Mouse (Mus musculus): ENCODE data around the gene Ndufs8.
"Not testable (repeated sequence)": the region's sequence is repeated elsewhere in the genome, so short reads cannot be mapped to it uniquely, and the experiment has no call there.

Gene Ndufs8

DNA sequence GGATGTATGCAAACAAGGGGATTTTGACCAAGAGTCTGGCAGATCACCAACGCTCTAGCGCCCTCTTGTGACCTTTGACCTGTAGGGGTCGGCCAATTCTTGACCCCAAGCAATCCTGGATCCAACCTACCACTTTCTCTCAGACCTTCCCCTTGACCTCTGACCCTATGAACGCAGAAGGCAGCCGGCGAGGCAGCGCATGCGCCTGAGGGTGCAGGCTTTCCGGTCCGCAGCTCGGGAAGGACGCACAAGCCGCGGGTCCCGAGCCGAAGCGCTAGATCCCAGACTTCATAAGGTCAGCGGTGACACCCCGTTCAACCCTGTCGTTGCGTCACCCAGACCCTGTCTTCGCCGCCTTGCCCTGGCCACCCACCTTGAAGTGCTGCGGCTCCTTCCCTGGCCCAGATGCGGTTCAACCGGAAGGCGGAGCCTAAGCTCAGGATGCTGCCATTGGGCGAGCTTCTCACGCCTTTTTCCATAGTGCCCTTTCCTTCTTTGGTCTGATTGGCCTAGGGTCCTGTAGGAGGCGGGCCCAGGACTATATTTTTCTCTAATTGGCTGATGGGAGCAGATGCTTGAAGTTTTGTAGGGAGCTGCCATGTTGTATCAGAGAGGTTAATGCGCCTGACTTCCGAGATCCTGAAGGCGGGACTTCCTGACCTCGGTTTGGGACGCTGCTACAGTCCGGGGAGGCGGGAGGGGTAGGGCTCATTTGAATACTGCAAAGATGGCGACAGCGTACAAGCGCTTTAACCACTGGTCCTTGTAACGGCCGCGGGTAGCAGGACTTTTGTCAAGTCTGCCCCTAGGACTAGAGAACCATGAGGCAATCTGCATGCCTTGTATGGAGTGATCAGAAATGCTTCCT, at the start of gene Ndufs8:
Ndufs8 (minus strand) TSS at position 438 of the 868 bp plus-strand sequence.
- peak; percentile 96 for DNase-seq (ENCODE audit: low spot score)

DNA sequence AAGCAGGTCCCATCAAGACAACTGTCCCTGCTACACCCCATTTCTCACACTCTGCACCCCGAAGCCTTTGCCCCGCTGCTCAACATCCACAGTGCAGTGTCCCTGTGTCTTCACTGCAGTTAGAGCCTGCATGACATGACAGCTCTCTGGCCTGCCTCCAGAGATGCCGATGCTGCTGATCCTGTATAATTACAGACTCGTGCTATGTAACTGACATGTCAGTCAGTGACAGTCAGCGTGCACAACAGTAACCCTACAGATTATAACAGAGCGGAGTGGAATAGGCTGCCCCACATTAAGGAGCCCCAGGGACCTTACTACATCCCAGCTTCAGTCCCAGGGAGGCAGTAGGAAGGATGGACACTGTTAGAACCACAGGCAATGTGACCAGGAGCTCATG, 49.2 kb upstream of the Ndufs8 start:
- not testable (repeated sequence) for DNase-seq (ENCODE audit: low spot score)

DNA sequence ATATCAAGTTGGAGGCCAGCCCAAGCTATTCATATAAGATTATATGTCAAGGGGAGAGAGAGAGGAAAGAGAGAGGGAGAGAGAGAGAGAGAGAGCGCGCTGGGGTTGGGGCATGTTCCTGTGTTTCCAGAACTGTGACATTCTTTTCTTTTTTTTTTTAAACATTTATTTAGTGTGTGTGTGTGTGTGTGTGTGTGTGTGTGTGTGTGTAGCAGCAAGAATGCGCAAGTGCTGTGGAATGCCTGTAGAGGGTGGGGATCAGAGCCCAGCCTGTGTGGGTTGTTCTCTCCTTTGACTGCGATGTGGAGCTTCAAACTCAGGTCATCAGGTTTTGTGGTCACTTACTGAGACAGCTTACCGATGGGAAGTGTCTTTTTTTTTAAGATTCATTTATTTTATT, 47.6 kb upstream of the Ndufs8 start:
- no peak for DNase-seq (ENCODE audit: low spot score)

DNA sequence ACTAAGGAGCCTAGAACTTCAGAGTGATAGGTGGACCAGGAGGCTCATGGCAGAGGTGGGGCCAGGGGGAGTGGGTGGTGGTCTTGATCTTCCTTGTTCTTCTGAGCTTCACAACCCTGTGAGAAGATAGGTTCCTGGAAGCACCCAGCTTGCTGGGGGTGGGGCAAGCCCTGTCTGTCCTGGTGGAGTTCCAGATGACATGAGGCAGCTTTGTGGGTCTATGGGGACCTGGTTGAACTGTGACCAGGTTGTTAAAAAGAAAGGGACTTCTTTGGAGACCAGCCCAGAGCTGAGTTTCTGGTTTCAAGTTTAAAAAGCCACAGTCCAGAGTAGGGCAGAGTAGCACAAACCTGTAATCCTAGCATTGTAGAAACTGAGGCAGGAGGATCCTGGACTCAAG, 46.5 kb upstream of the Ndufs8 start:
- no peak for DNase-seq (ENCODE audit: low spot score)

DNA sequence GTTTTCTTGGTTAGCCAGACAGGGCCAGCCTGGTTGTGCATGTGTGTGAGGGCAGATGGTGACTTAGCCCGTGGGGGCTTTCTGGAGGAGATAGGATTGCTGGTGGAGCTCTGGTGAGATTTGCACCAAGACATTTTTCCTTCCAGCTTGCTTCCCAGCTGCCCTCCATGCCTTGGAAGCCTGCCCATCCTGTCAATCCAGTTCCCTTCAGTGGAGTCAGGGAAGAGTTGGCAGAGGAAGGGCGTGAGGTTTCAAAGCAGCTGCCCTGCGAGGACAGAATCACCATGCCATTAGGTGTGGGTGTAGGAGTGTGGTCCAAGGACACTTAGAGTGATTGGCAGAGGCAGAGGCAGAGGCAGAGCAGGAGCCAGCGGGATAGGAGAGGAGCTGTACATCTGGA, 45.9 kb upstream of the Ndufs8 start, which contains the start of gene Aldh3b3:
Aldh3b3 (plus strand) TSS at position 176 of the 400 bp plus-strand sequence.
- no peak for DNase-seq (ENCODE audit: low spot score)

DNA sequence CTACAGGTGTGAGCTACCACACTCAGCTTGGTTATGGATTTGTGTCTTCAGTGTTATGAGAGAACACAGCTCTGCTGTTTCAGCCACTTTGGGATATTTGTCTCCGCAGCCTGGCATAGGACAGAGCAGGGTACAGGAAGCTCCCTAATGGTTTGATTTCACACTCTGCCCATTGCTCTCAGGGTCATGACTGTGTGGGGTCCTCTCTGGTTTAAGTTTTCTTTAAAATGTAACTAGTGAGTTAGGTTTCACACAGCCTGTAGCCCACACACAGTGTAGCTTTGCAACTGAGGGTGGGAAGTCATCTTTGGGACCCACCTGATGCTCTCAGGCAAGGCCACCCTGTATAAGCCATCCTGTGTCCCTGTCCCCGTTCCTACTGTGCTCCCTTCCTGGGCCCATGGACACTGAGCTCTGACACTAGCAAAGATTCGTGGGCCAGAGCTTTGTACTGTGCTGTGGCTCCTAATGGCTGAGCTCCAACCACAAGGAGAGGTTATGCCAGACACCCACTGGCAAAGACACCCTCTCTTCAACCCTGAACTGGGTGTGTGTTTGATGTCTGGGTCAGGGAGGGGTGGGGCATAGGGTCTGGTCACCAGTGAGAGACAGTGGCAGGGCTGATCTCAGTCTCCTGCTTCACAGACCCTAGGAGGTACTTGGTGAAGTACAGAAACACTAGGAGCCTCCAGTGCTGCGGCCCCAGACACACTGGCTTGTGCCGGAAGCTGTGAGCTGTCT, 44.9 kb upstream of the Ndufs8 start:
- not testable (repeated sequence) for DNase-seq (ENCODE audit: low spot score)

DNA sequence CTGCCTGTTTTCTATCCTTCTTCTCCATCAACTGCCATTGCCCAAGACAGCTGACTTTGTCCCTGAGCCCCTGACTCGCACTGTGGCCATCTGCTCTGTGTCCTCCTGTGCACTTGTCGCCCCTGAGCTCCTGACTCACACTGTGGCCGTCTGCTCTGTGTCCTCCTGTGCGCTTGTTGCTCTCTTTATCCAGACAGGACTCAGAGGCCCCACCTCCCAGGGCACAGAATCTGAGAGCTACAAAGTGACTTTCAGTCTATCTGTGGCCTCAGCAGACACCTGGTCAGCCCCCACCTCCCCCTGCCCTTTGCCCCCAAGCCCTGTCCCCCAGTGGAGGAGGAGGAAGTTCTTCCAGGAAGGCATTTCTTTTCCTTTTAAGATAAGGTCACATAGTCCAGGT, 43.2 kb upstream of the Ndufs8 start:
- no peak for DNase-seq (ENCODE audit: low spot score)

DNA sequence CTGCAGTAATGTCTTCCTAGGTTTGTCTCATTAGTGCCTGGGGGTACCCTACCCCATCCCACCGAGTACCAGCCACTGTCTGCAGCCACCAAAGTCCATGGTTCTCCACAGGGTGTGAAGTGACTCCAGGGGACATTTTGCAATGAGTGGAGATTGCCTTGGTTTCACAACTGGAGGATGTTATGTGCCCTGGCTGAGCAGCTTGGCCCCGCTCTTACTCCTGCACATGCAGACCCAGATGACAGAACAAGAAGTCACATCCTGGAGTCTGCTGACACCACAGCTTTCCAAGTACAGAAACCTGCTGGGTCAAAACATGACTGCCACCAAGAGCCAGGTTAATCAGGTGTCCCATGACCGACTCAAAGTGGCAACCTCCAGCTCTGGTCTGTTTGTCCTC, 42.5 kb upstream of the Ndufs8 start:
- no peak for DNase-seq (ENCODE audit: low spot score)

DNA sequence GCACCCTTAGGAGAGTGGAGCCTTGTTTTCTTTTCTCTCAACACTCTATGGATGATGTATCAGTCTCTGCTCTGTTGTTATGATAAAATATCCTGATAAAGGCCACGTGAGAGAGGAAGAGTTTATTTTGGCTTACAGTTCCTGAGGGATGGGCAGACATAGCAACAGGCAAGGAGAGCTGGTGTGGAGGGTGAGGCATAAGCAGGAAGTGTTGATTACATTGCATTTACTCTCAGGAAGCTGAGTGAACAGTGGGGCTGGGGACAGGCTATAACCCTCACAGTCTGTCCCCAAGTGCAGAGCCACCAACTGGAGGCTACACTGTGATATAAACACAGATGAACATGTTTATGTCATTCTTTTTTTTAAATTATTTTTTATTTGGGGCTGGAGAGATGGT, 39.5 kb upstream of the Ndufs8 start:
- no peak for DNase-seq (ENCODE audit: low spot score)

DNA sequence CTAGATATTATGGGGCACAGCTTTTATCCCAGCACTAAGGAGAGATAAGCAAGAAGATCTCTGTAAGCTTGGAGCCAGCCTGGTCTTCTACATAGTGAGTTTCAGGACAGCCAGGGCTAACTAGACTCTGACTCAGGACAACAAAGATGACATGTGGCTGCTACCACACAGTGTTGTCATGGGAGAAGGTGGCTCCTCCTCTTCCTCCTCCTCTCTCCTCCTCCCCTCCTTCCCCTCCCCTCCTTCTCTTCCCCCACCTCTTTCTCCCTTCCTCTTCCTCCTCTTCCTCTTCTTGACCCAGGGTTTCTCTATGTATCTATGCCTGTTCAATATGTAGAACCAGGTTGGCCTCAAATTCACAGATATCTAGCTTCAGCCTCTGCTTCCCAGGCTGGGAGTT, 38.9 kb upstream of the Ndufs8 start:
- DNase-seq (ENCODE audit: low spot score) = no peak

DNA sequence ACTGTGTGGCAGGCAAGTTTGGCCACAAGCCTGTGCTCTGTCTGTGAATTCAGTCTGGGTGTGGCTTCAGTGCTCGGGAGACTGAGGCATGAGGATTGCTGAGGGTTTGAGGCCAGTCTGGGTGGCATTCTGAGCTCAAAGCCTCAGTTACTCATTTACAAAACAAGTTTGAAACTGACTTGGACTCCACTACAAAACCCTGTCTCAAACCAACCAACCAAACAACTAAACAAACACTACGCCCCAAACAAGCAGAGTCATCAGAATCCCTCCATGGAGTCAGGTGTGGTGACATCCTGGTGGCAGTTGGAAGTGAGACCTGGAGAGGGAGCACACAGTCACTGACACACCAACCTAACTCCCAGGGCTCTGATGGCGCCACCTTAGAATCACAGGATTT, 37.8 kb upstream of the Ndufs8 start:
- no peak for DNase-seq (ENCODE audit: low spot score)

DNA sequence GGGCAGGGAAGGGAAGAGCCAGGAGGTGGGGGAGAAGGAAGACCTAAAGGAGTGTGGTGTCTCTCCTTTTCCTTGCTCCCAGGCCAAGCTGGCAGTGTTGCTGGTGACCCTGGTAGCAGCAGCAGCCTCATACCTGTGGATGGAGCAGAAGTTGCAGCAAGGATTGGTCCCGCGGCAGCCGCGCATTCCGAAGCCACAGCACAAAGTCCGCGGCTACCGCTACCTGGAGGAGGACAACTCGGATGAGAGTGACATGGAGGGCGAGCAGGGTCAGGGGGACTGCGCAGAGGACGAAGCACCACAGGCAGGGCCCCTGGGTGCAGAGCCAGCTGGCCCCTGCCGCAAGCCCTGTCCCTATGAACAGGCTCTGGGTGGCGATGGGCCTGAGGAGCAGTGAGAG, 36.0 kb upstream of the Ndufs8 start:
- no peak for DNase-seq (ENCODE audit: low spot score)

DNA sequence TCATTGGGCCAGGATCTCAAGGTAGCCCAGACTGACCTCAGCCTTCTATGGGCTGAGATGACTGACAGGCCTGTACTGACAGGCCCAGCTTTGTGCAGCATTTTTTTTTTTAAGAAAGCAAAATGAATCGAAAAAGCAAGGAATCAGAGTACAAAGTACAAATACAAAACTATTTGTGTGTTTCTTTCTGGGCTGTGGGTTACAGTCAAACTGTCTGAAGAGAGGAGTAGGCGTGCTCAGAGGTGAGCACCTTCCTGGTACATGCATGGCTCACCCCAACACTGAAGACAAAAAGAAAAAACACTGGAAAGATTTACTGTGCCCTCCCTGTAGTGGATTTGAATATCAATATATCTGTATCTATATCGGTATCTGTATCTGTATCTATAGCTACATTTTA, 35.2 kb upstream of the Ndufs8 start:
- no peak for DNase-seq (ENCODE audit: low spot score)

DNA sequence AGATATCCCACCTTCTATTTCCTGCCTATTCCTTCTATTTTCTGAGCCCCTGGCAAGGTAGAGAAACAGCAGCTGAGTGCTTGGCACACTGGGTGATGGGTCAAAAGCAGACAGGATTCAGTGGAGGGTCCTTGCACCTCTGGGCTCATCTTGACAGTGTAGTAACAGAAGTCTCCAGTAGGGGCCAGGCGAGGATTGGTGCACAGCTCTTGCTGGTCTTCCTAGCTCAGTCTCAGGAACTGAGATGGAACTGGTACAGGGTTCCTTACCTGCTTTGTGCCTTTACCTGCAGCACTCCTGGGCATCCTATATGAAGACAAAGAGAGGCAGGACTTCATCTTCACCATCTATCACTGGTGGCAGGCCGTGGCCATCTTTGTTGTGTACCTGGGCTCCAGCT, 34.1 kb upstream of the Ndufs8 start:
- DNase-seq (ENCODE audit: low spot score) = peak; percentile 71

DNA sequence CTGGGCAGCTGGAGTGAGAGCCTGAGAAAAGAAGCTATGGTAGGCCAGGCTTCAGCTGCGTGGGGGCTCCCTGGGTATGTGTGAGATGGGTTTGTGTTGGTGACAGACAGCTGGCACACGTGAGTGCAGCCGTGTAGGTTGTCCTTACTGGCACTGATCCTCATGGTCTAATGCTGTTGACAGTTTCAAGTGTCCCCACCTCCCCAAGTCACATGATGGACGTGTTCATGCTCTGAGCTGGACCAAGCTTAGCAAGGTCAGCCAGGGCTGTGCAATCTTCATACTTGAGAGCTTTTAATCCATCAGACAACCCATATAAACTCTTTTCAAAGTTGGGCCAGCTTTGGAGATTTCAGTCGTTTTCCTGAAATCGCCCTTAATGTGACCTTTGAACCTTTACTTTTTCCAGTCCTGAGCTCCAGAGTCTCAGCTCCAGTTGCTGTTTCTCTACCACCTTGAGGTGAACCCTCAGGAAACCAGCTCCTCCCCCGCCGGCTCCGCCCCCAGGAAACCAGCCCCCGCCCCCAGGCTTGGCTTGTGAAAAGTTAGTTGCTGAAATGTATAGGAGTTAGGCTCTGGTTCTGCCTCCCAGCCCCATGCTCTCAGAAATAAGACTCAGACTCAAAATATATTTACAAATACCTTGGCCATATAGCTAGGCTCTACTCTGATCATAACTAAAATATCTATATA, 33.4 kb upstream of the Ndufs8 start:
- DNase-seq (ENCODE audit: low spot score) = no peak

DNA sequence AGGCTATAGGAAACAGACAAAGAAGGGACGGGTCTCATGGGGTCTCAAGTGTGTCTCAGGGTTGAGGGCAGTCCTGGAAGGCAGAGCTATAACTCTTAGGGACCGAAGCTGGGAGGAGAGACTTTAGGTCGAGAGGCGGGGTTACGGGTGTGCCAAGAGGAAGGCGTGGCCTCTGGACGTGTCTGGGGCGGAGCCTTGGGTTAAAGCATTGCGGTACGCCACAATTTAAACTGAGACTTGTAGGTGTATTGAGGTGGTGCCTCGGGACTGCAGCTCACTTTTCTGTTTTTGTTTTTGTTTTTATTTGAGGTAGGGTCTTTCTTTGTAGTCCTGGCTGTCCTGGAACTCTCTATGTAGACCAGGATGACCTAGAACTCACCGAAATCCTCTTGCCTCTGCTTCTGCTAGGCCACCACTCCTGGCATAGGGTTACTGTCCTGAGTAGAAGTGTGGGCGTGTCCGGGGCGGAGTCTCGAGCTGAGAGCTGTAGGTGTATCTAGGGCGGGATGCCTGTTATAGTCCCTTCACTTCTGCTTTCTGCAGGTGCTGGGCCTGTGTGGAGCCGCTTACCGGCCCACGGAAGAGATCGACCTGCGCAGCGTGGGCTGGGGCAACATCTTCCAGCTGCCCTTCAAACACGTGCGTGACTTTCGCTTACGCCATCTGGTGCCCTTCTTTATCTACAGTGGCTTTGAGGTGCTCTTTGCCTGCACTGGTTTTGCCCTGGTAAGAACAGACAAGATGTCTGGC, 30.6 kb upstream of the Ndufs8 start:
- no peak for DNase-seq (ENCODE audit: low spot score)

DNA sequence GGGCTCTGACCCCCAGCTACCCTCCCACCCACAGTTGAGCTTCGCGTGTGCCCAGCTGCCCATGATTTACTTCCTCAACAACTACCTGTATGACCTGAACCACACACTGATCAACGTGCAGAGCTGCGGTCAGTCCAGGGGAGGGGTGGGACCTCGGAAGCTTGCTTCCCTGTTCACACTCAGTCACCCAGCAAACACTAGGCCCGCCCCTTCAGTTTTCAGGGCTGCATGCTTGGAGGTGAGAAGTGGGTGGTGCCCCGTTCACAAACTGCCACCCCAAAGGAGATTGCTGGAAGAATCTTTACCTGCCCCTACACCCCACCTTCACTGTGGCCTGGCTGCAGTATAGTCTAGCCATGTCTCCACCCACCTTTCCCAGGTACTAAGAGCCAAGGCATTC, 29.7 kb upstream of the Ndufs8 start:
- no peak for DNase-seq (ENCODE audit: low spot score)

DNA sequence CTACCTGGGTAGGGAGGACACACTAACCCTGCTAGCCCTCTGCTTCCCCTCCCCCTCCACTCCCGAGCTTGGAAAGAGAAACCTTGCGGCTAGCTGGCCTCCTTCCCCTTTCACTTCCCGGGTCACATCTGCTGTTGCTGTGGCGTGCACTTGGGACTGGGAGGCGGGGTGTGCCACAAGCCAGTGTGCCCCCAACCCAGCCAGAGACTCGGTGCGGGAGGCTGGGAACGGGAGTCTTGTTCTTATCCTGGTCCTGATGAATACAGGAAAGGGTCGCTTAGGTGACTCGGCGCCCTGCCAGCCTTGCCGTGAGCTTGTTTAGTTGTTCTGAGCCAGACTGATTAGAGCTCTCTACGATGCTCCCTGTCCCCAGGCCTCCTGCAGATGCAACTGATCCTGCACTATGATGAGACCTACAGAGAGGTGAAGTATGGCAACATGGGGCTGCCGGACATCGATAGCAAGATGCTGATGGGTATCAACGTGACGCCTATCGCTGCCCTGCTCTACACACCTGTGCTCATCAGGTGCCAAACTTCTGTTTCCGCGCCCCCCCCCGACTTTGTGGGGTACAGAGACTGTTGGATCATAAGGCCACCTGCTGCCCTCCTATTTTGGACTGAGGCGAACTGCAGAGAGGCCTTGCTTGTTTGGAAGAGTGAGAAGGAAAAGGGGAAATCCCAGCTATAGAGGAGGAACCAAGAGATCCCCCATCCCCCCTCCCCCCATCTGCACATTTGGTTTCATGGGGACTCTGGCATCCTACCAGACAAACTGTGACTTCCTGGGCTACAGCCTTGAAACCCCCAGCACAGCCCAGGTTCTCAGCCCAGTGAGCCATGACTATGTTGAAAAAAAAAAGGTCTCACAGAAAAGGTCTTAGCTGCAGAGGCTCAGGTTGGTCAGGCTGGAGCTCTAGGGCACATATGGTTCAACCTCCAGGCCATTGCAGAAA, 23.6 kb upstream of the Ndufs8 start:
- peak; percentile 67 for DNase-seq (ENCODE audit: low spot score)

DNA sequence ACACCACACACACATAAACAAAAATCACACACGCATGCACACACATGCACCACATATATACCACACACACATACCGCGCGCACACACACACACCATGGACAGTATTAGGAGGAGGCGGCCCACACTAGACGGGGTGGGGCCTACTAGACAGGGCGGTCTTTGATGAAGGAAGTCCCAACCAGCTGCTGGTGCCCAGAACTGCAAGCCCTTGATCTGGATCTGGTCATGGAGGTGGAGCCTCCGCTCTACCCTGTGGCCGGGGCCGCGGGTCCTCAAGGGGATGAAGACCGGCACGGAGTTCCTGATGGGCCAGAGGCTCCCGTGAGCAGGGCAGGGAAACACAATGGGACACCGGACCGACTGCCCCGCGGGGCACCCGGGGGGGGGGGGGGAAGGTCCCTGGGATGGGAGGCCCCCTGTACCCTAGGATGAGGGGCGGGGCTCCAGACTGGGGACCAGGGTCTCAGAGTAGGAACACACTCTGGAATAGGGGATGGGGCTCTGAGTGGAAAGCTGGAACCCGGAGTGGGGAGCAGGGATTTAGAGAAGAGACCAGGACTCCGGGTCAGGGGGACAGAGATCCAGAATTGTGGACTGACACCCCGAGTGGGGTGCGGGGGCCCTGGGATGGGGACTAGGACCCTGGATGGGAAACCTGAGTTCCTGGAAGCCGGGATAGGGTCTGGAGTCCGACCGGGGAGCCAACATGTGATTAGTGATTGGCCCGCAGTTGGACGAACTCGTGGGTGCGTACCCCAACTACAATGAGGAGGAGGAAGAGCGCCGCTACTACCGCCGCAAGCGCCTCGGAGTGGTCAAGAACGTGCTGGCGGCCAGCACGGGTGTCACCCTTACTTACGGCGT, 22.7 kb upstream of the Ndufs8 start, which contains the start of gene Unc93b1:
Unc93b1 (plus strand) TSS at position 155 of the 864 bp plus-strand sequence.
- DNase-seq (ENCODE audit: low spot score) = peak; percentile 67

DNA sequence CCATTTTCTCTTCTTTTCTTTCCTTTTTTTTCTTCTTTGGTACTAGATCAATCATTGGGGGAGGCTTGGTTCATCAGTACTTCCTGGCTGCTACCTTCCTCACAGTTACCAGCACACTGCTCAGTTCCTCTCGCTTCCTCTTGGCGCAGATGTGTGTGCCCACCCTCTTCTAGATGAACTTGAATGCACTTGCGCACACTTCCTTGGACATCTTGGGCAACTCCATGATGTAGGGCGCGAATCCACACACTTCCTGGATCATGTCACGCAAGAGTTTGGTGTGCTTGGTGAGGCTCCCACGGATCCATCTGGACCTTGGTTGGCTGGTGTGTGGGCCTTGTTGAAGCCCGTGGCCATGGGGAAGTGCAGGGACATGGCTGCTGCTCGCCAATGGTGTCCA, 19.1 kb upstream of the Ndufs8 start:
- DNase-seq (ENCODE audit: low spot score) = no peak

Measured in layer of hippocampus, adult 11-12 months (tissue).